Mouse (Mus musculus): ENCODE results near the gene Ago3. TPM values are rescaled to one million over a fixed set of nuclear protein-coding genes. Genes with fewer than 3 reads are reported as not detected.

Gene Ago3
- polyA plus RNA-seq, 1 experiment from 2014 or later: 15.7 TPM

DNA sequence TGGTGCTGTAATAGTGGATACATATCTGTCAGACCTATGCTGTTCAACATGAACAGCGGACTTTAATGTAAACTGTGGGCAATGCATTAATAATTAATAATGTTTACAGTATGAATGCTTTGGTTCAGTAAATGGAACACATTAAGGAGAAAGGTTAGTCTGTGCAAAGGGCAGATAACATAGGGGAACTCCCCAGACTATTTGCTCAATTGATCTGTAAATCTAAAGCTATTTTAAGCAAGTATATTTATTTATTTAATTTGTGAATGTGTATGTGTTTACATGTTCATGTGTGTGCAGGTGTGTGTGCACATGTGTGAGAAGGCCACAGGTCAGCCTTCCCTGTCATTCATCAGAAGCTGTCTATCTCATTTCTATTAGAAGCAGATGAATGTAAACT lies 69.3 kb downstream of the Ago3 start:
- H3K36me3 ChIP-seq (ENCODE audit: control insufficient read depth, insufficient read depth, low read length): peaks cover 15% of the 10 kb centered on the region
- no peaks in the 10 kb centered on the region for H3K9me3 ChIP-seq (replicated peaks; ENCODE audit: control insufficient read depth, low read length)
- H3K4me3 ChIP-seq (ENCODE audit: low read depth, low read length): no peak overlapping the region
- H3K4me1 ChIP-seq (ENCODE audit: control insufficient read depth, insufficient read depth, low read length): no peaks in the 10 kb centered on the region
- no peak for ATAC-seq (replicated peaks; ENCODE audit: insufficient number of reproducible peaks, low FRiP score, low TSS enrichment)
- no peak overlapping the region for H3K9ac ChIP-seq (ENCODE audit: low read depth, low read length)
- H3K4me2 ChIP-seq: no peak overlapping the region
- WGBS (ENCODE audit: insufficient replicate concordance): 93% methylated on average over 1 of the region's 1 CpGs
- H3K27ac ChIP-seq (ENCODE audit: low read depth, low read length): no peak overlapping the region
- no peaks in the 10 kb centered on the region for H3K27me3 ChIP-seq (ENCODE audit: control insufficient read depth, insufficient read depth, low read length)

DNA sequence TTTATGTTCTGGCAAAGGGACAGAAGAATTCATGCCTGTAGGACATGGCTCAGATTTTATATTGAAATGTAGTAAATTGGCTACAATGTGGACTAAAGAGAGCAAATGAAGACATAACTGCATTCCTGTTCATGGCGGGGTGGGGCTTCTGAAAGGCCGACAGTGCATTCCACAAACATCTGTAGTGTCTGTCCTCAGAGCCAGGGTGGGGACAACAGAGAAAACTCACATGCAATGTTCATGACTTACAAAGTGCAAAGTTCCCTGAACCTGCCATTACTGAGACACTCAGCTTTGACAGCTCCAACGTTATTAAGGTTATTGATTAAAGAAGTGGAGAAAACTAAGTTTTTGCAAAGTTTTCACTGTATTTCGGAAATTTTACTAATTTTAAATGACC lies 85.9 kb downstream of the Ago3 start:
- no peak for ATAC-seq (replicated peaks; ENCODE audit: insufficient number of reproducible peaks, low FRiP score, low TSS enrichment)
- H3K27me3 ChIP-seq (ENCODE audit: control insufficient read depth, insufficient read depth, low read length): no peaks in the 10 kb centered on the region
- H3K27ac ChIP-seq (ENCODE audit: low read depth, low read length): no peak overlapping the region
- no peak overlapping the region for H3K4me3 ChIP-seq (ENCODE audit: low read depth, low read length)
- no peaks in the 10 kb centered on the region for H3K9me3 ChIP-seq (replicated peaks; ENCODE audit: control insufficient read depth, low read length)
- H3K4me2 ChIP-seq: no peak overlapping the region
- no peak overlapping the region for H3K9ac ChIP-seq (ENCODE audit: low read depth, low read length)
- no peaks in the 10 kb centered on the region for H3K4me1 ChIP-seq (ENCODE audit: control insufficient read depth, insufficient read depth, low read length)
- H3K36me3 ChIP-seq (ENCODE audit: control insufficient read depth, insufficient read depth, low read length): peaks cover 12% of the 10 kb centered on the region; the same call in 1 of the 2 replicates
- WGBS (ENCODE audit: insufficient replicate concordance): 74% methylated on average over 4 of the region's 4 CpGs

- no peak for ATAC-seq (replicated peaks; ENCODE audit: insufficient number of reproducible peaks, low FRiP score, low TSS enrichment)
- no peaks in the 10 kb centered on the region for H3K4me1 ChIP-seq (ENCODE audit: control insufficient read depth, insufficient read depth, low read length)
- 50% methylated on average over 4 of the region's 4 CpGs for WGBS (ENCODE audit: insufficient replicate concordance)
These were observed 89.9 kb downstream of the Ago3 start for GRCm38 (mm10) chr4:126339461-126339860.

GRCm38 (mm10) chr4:126332358-126332757 lies 97.0 kb downstream of the Ago3 start:
- 42% methylated on average over 3 of the region's 3 CpGs for WGBS (ENCODE audit: insufficient replicate concordance)
- H3K4me2 ChIP-seq: no peak overlapping the region
- H3K36me3 ChIP-seq (ENCODE audit: control insufficient read depth, insufficient read depth, low read length): no peaks in the 10 kb centered on the region
- ATAC-seq (replicated peaks; ENCODE audit: insufficient number of reproducible peaks, low FRiP score, low TSS enrichment): no peak
- no peaks in the 10 kb centered on the region for H3K27me3 ChIP-seq (ENCODE audit: control insufficient read depth, insufficient read depth, low read length)
- no peak overlapping the region for H3K9ac ChIP-seq (ENCODE audit: low read depth, low read length)
- H3K4me3 ChIP-seq (ENCODE audit: low read depth, low read length): no peak overlapping the region
- no peak overlapping the region for H3K27ac ChIP-seq (ENCODE audit: low read depth, low read length)
- H3K9me3 ChIP-seq (replicated peaks; ENCODE audit: control insufficient read depth, low read length): no peaks in the 10 kb centered on the region
- H3K4me1 ChIP-seq (ENCODE audit: control insufficient read depth, insufficient read depth, low read length): no peaks in the 10 kb centered on the region

More at GRCm38 (mm10) chr4:126339461-126339860, 89.9 kb downstream of the Ago3 start:
- Histone ChIP-seq H3K27ac (ENCODE audit: low read depth, low read length) (no peak overlapping the region), H3K4me3 (ENCODE audit: low read depth, low read length) (no peak overlapping the region), H3K27me3 (ENCODE audit: control insufficient read depth, insufficient read depth, low read length) (no peaks in the 10 kb centered on the region), H3K36me3 (ENCODE audit: control insufficient read depth, insufficient read depth, low read length) (no peaks in the 10 kb centered on the region), H3K9me3 (replicated peaks; ENCODE audit: control insufficient read depth, low read length) (no peaks in the 10 kb centered on the region), H3K9ac (ENCODE audit: low read depth, low read length) (no peak overlapping the region), H3K4me2 (no peak overlapping the region)

- Histone ChIP-seq H3K36me3 (ENCODE audit: control insufficient read depth, insufficient read depth, low read length) (no peaks in the 10 kb centered on the region), H3K9me3 (replicated peaks; ENCODE audit: control insufficient read depth, low read length) (no peaks in the 10 kb centered on the region), H3K27ac (ENCODE audit: low read depth, low read length) (no peak overlapping the region), H3K4me2 (no peak overlapping the region), H3K27me3 (ENCODE audit: control insufficient read depth, insufficient read depth, low read length) (no peaks in the 10 kb centered on the region), H3K4me3 (ENCODE audit: low read depth, low read length) (no peak overlapping the region), H3K4me1 (ENCODE audit: control insufficient read depth, insufficient read depth, low read length) (no peaks in the 10 kb centered on the region), H3K9ac (ENCODE audit: low read depth, low read length) (no peak overlapping the region)
- 45% methylated on average over 1 of the region's 1 CpGs for WGBS (ENCODE audit: insufficient replicate concordance)
- no peak for ATAC-seq (replicated peaks; ENCODE audit: insufficient number of reproducible peaks, low FRiP score, low TSS enrichment)
These were observed 97.6 kb downstream of the Ago3 start for GRCm38 (mm10) chr4:126331751-126332150.

DNA sequence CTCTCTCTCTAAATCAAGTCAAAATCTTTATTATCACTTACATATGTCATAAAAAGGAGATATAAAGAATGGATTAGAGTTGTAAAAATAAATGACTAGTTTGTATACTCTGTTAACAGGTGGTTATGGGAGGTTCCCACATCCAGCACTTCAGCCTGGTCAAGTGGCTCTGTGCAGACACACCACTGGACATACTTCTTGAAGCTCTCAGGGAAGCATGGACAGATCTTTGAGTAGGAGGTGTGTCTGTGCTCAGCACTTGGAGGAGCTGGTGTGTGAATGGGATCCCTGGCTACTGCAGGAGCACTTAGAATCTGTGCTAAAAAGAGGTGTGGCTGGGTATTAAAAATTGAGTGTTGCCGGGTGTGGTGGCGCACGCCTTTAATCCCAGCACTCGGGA lies 99.1 kb downstream of the Ago3 start:
- H3K27me3 ChIP-seq (ENCODE audit: control insufficient read depth, insufficient read depth, low read length): peaks cover 6% of the 10 kb centered on the region
- no peak overlapping the region for H3K4me2 ChIP-seq
- no peaks in the 10 kb centered on the region for H3K9me3 ChIP-seq (replicated peaks; ENCODE audit: control insufficient read depth, low read length)
- H3K4me3 ChIP-seq (ENCODE audit: low read depth, low read length): no peak overlapping the region
- H3K27ac ChIP-seq (ENCODE audit: low read depth, low read length): no peak overlapping the region
- no peaks in the 10 kb centered on the region for H3K4me1 ChIP-seq (ENCODE audit: control insufficient read depth, insufficient read depth, low read length)
- H3K9ac ChIP-seq (ENCODE audit: low read depth, low read length): no peak overlapping the region
- H3K36me3 ChIP-seq (ENCODE audit: control insufficient read depth, insufficient read depth, low read length): no peaks in the 10 kb centered on the region
- WGBS (ENCODE audit: insufficient replicate concordance): 89% methylated on average over 4 of the region's 4 CpGs
- ATAC-seq (replicated peaks; ENCODE audit: insufficient number of reproducible peaks, low FRiP score, low TSS enrichment): no peak

- no peak for ATAC-seq (replicated peaks; ENCODE audit: insufficient number of reproducible peaks, low FRiP score, low TSS enrichment)
- Histone ChIP-seq H3K36me3 (ENCODE audit: control insufficient read depth, insufficient read depth, low read length) (no peaks in the 10 kb centered on the region), H3K9me3 (replicated peaks; ENCODE audit: control insufficient read depth, low read length) (no peaks in the 10 kb centered on the region), H3K4me1 (ENCODE audit: control insufficient read depth, insufficient read depth, low read length) (no peaks in the 10 kb centered on the region), H3K9ac (ENCODE audit: low read depth, low read length) (no peak overlapping the region), H3K4me3 (ENCODE audit: low read depth, low read length) (no peak overlapping the region), H3K27me3 (ENCODE audit: control insufficient read depth, insufficient read depth, low read length) (peaks cover 32% of the 10 kb centered on the region), H3K4me2 (no peak overlapping the region), H3K27ac (ENCODE audit: low read depth, low read length) (no peak overlapping the region)
- 15% methylated on average over 6 of the region's 6 CpGs for WGBS (ENCODE audit: insufficient replicate concordance)
These were observed 103.3 kb downstream of the Ago3 start for GRCm38 (mm10) chr4:126326036-126326435.

GRCm38 (mm10) chr4:126325281-126325861 lies 104.0 kb downstream of the Ago3 start, which contains the start of gene Tekt2:
Tekt2 (minus strand) TSS chr4:126325688.
- 8% methylated on average over 23 of the region's 23 CpGs for WGBS (ENCODE audit: insufficient replicate concordance)
- no peak within 1 kb of the TSS for H3K27ac ChIP-seq (ENCODE audit: low read depth, low read length)
- no peaks in the 10 kb centered on the region for H3K36me3 ChIP-seq (ENCODE audit: control insufficient read depth, insufficient read depth, low read length)
- no peak for ATAC-seq (replicated peaks; ENCODE audit: insufficient number of reproducible peaks, low FRiP score, low TSS enrichment)
- peaks cover 32% of the 10 kb centered on the region for H3K27me3 ChIP-seq (ENCODE audit: control insufficient read depth, insufficient read depth, low read length)
- peak within 1 kb of the TSS; percentile 47 for H3K4me2 ChIP-seq
- no peak within 1 kb of the TSS for H3K4me3 ChIP-seq (ENCODE audit: low read depth, low read length)
- H3K9me3 ChIP-seq (replicated peaks; ENCODE audit: control insufficient read depth, low read length): no peaks in the 10 kb centered on the region
- H3K9ac ChIP-seq (ENCODE audit: low read depth, low read length): no peak within 1 kb of the TSS
- H3K4me1 ChIP-seq (ENCODE audit: control insufficient read depth, insufficient read depth, low read length): peaks cover 1% of the 10 kb centered on the region; the same call in 1 of the 2 replicates

- no peak for ATAC-seq (replicated peaks; ENCODE audit: insufficient number of reproducible peaks, low FRiP score, low TSS enrichment)
- H3K9me3 ChIP-seq (replicated peaks; ENCODE audit: control insufficient read depth, low read length): no peaks in the 10 kb centered on the region
- 30% methylated on average over 13 of the region's 13 CpGs for WGBS (ENCODE audit: insufficient replicate concordance)
- no peak overlapping the region for H3K9ac ChIP-seq (ENCODE audit: low read depth, low read length)
- peak overlapping the region; percentile 47; the same call in 1 of the 2 replicates for H3K4me2 ChIP-seq
- no peak overlapping the region for H3K4me3 ChIP-seq (ENCODE audit: low read depth, low read length)
- peaks cover 5% of the 10 kb centered on the region; the same call in 1 of the 2 replicates for H3K4me1 ChIP-seq (ENCODE audit: control insufficient read depth, insufficient read depth, low read length)
- no peaks in the 10 kb centered on the region for H3K36me3 ChIP-seq (ENCODE audit: control insufficient read depth, insufficient read depth, low read length)
- peaks cover 32% of the 10 kb centered on the region for H3K27me3 ChIP-seq (ENCODE audit: control insufficient read depth, insufficient read depth, low read length)
- no peak overlapping the region for H3K27ac ChIP-seq (ENCODE audit: low read depth, low read length)
These were observed 104.5 kb downstream of the Ago3 start for GRCm38 (mm10) chr4:126324861-126325260.
